ENCODE assay signal across 23 mouse cellular contexts in the genomic region with DNA sequence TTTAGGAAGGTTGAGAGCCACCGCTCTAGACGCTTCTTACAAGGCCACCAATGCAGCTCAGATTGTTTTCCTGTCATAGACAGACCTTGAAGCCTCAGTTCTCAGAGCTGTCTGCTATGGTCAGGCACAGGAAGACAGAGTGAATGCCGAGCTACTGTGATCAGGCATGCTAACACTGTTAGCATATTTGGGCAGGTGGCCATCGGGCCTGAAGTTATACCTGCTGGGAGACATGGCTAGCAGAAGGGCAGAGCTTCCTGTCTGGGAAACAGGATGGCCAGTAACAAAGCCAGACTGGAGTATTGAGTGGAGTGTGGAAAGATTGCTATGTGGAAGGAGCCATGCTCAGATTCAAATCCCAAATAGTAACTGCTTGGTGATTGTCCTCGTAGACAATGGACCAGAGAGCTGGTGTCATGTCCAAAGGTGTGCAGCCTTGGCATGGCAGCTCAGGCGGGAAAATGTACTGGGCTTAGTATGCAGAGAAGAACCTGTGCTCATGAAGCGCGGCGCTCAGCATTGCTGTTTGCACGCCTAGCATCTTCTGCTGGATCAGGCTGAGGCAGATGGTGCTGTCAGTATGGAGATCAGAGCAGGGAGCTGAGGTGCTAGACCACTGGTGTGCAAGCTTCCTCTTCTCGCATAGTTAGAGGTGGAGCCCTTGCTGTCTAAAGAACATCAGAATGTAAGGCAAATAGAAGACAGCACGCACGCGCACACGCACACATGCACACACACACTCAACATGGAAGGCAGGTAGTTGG.
A peak's percentile ranks its signal among the peaks of the same experiment; 100 is the strongest.
DNase-seq lines count a peak whose midpoint lies in the region; ATAC-seq and TF ChIP-seq lines count a peak whose summit lies in the region.
"Had no signal": no experiment of that assay in that cellular context is flagged by ENCODE, and none has a peak within 500 bp of the region (broad histone marks: within the 10 kb centered on the region; RNA-seq: fewer than 3 reads in every experiment).

No protein-coding gene starts in this region.

- no peak overlapping the region for H3K4me2 ChIP-seq in hindbrain, postnatal 0 days (ENCODE audit: low read depth, low read length)
- H3K4me2 ChIP-seq in hindbrain, embryonic 11.5 days (replicated peaks; ENCODE audit: low read depth, low read length), result no peak overlapping the region
- no peak overlapping the region for H3K4me2 ChIP-seq in midbrain, embryonic 12.5 days (replicated peaks)
- no peak overlapping the region for H3K4me2 ChIP-seq in midbrain, embryonic 15.5 days
- H3K4me2 ChIP-seq: embryonic facial prominence, embryonic 13.5 days; forebrain, embryonic 13.5 days; heart, embryonic 11.5 days; heart, embryonic 15.5 days; hindbrain, embryonic 14.5 days had no signal

- H3K4me3 ChIP-seq in hindbrain, postnatal 0 days (ENCODE audit: low read length), result no peak overlapping the region
- no peak overlapping the region for H3K4me3 ChIP-seq in hindbrain, embryonic 11.5 days (ENCODE audit: low read depth, low read length)
- H3K4me3 ChIP-seq in midbrain, embryonic 12.5 days, result no peak overlapping the region
- H3K4me3 ChIP-seq in midbrain, embryonic 15.5 days, result no peak overlapping the region
- H3K4me3 ChIP-seq: embryonic facial prominence, embryonic 13.5 days; forebrain, embryonic 13.5 days; heart, embryonic 15.5 days had no signal

- 86% methylated on average over 15 of the region's 15 CpGs for WGBS in hindbrain, postnatal 0 days
- 89% methylated on average over 15 of the region's 15 CpGs for WGBS in hindbrain, embryonic 11.5 days
- WGBS in midbrain, embryonic 12.5 days, result 92% methylated on average over 15 of the region's 15 CpGs
- WGBS in midbrain, embryonic 15.5 days, result 93% methylated on average over 15 of the region's 15 CpGs

- peak; percentile 28; the same call in 1 of the 2 replicates for ATAC-seq in hindbrain, postnatal 0 days
- no peak for ATAC-seq in hindbrain, embryonic 11.5 days (ENCODE audit: low FRiP score)
- no peak for ATAC-seq in midbrain, embryonic 12.5 days (ENCODE audit: low FRiP score, low read depth)
- no peak for ATAC-seq in midbrain, embryonic 15.5 days (replicated peaks)
- ATAC-seq: CD4-positive, CD25-positive, alpha-beta regulatory T cell, adult 4 months; forebrain, embryonic 13.5 days; intestine, embryonic 16.5 days had no signal

- H3K27me3 ChIP-seq in hindbrain, postnatal 0 days (ENCODE audit: insufficient read depth, low read length), result no peaks in the 10 kb centered on the region
- H3K27me3 ChIP-seq in hindbrain, embryonic 11.5 days (ENCODE audit: control insufficient read depth, insufficient read depth, low read length), result no peaks in the 10 kb centered on the region
- H3K27me3 ChIP-seq in midbrain, embryonic 12.5 days, result no peaks in the 10 kb centered on the region
- no peaks in the 10 kb centered on the region for H3K27me3 ChIP-seq in midbrain, embryonic 15.5 days (replicated peaks)
- H3K27me3 ChIP-seq: embryonic facial prominence, embryonic 13.5 days; forebrain, embryonic 13.5 days; heart, embryonic 15.5 days had no signal

- no peaks in the 10 kb centered on the region for H3K36me3 ChIP-seq in hindbrain, postnatal 0 days (ENCODE audit: insufficient read depth, low read length)
- no peaks in the 10 kb centered on the region for H3K36me3 ChIP-seq in hindbrain, embryonic 11.5 days (ENCODE audit: control insufficient read depth, insufficient read depth, low read length)
- H3K36me3 ChIP-seq in midbrain, embryonic 12.5 days, result no peaks in the 10 kb centered on the region
- H3K36me3 ChIP-seq in midbrain, embryonic 15.5 days (replicated peaks), result no peaks in the 10 kb centered on the region
- H3K36me3 ChIP-seq: embryonic facial prominence, embryonic 13.5 days; G1E; heart, embryonic 15.5 days had no signal

- peak; percentile 4 to 10 for DNase-seq in cerebellum, adult 18-20 months
- DNase-seq in cerebellum, adult 11 months, result no peak
- peak; percentile 67 to 77 for DNase-seq in cerebellum, postnatal 14 days
- no peak for DNase-seq in cerebellum, adult 8-10 months
- DNase-seq in hindbrain, postnatal 0 days (ENCODE audit: low spot score), result no peak
- DNase-seq in hindbrain, embryonic 11.5 days (ENCODE audit: low spot score), result no peak
- DNase-seq: adrenal gland, adult 8-10 months; adrenal gland, postnatal 36 days; B cell, adult 2 months; gastrocnemius, postnatal 10 days; heart, adult 18-20 months; heart, postnatal 14 days; kidney, adult 2 months had no signal

- H3K9me3 ChIP-seq in hindbrain, postnatal 0 days (ENCODE audit: low read length), result no peaks in the 10 kb centered on the region
- H3K9me3 ChIP-seq in hindbrain, embryonic 11.5 days (ENCODE audit: control insufficient read depth, low read length), result no peaks in the 10 kb centered on the region
- no peaks in the 10 kb centered on the region for H3K9me3 ChIP-seq in midbrain, embryonic 12.5 days
- no peaks in the 10 kb centered on the region for H3K9me3 ChIP-seq in midbrain, embryonic 15.5 days
- H3K9me3 ChIP-seq: embryonic facial prominence, embryonic 13.5 days; forebrain, embryonic 13.5 days; G1E; heart, embryonic 15.5 days had no signal

- no peak overlapping the region for H3K27ac ChIP-seq in hindbrain, postnatal 0 days
- no peak overlapping the region for H3K27ac ChIP-seq in hindbrain, embryonic 11.5 days (ENCODE audit: low read depth, low read length)
- 0 out of 2 replicates have a peak overlapping the region, but pooled peaks have one; percentile 21 for H3K27ac ChIP-seq in midbrain, embryonic 12.5 days (replicated peaks)
- no peak overlapping the region for H3K27ac ChIP-seq in midbrain, embryonic 15.5 days
- H3K27ac ChIP-seq: embryonic facial prominence, embryonic 13.5 days; forebrain, embryonic 13.5 days; heart, embryonic 15.5 days; hindbrain, embryonic 14.5 days had no signal

- H3K4me1 ChIP-seq in hindbrain, postnatal 0 days (ENCODE audit: insufficient read depth, low read length), result peaks cover 7% of the 10 kb centered on the region; the same call in 1 of the 2 replicates
- no peaks in the 10 kb centered on the region for H3K4me1 ChIP-seq in hindbrain, embryonic 11.5 days (replicated peaks; ENCODE audit: control insufficient read depth, insufficient read depth, low read length)
- 0 out of 2 replicates have a peak, but pooled peaks cover 4% of the 10 kb centered on the region for H3K4me1 ChIP-seq in midbrain, embryonic 12.5 days
- 0 out of 2 replicates have a peak, but pooled peaks cover 4% of the 10 kb centered on the region for H3K4me1 ChIP-seq in midbrain, embryonic 15.5 days
- H3K4me1 ChIP-seq: embryonic facial prominence, embryonic 13.5 days; heart, embryonic 15.5 days had no signal

- H3K9ac ChIP-seq in hindbrain, postnatal 0 days (replicated peaks; ENCODE audit: low read length), result no peak overlapping the region
- no peak overlapping the region for H3K9ac ChIP-seq in hindbrain, embryonic 11.5 days (ENCODE audit: low read depth, low read length)
- no peak overlapping the region for H3K9ac ChIP-seq in midbrain, embryonic 12.5 days (replicated peaks)
- H3K9ac ChIP-seq in midbrain, embryonic 15.5 days, result no peak overlapping the region
- H3K9ac ChIP-seq: embryonic facial prominence, embryonic 13.5 days; forebrain, embryonic 13.5 days; heart, embryonic 15.5 days; hindbrain, embryonic 14.5 days had no signal

- no peak for TF ChIP-seq CTCF in hindbrain, postnatal 0 days (IDR thresholded peaks at IDR 0.05; ENCODE audit: low read depth)

Comparison
In these comparisons a context has a peak if more than half of its experiments do, and no peak if none do; other contexts are left out.
1. DNase-seq: peak in cerebellum, adult 18-20 months (2 of 2) and cerebellum, postnatal 14 days (2 of 2); none in cerebellum, adult 11 months (single experiment), cerebellum, adult 8-10 months (single experiment), hindbrain, postnatal 0 days (single experiment) and hindbrain, embryonic 11.5 days (single experiment).